ENCODE assay signal across 11 mouse cellular contexts in genomic region chr12:3350136-3350535, GRCm38 (mm10). TPM values are rescaled to one million over a fixed set of nuclear protein-coding genes. Genes with fewer than 3 reads are reported as not detected.
DNase-seq lines count a peak whose midpoint lies in the region; ATAC-seq and TF ChIP-seq lines count a peak whose summit lies in the region.
"Had no signal": no experiment of that assay in that cellular context is flagged by ENCODE, and none has a peak within 500 bp of the region (broad histone marks: within the 10 kb centered on the region; RNA-seq: fewer than 3 reads in every experiment).

No protein-coding gene starts in this region.

- TF ChIP-seq POLR2A in embryonic fibroblast, embryonic 13.5 days (IDR thresholded peaks at IDR 0.05; ENCODE audit: low read depth, low read length): no peak

- no peak for TF ChIP-seq CTCF in embryonic fibroblast, embryonic 13.5 days (IDR thresholded peaks at IDR 0.05; ENCODE audit: borderline replicate concordance, insufficient read depth, low read length)

- peak; percentile 19 for DNase-seq in ovary, postnatal 36 days (ENCODE audit: low spot score)
- DNase-seq in ovary, adult 18-20 months (ENCODE audit: low spot score): no peak
- DNase-seq in kidney, adult 9 months: peak; percentile 65
- no peak for DNase-seq in layer of hippocampus, adult 11-12 months (ENCODE audit: low spot score)
- DNase-seq in spleen, adult 12 weeks (ENCODE audit: low spot score): no peak
- DNase-seq: cerebellum, postnatal 14 days had no signal

- ATAC-seq in inflammation-experienced regulatory T-cells, adult 6 months: no peak

- H3K27ac ChIP-seq in embryonic fibroblast, embryonic 13.5 days (ENCODE audit: insufficient read depth, low read length): peak overlapping the region; percentile 53; the same call in 1 of the 2 replicates
- H3K27ac ChIP-seq: embryonic facial prominence, embryonic 15.5 days; hindbrain, embryonic 10.5 days had no signal

- peaks cover 6% of the 10 kb centered on the region for H3K4me1 ChIP-seq in embryonic fibroblast, embryonic 13.5 days (ENCODE audit: control insufficient read depth, insufficient read depth, low read length)
- H3K4me1 ChIP-seq: embryonic facial prominence, embryonic 15.5 days; hindbrain, embryonic 10.5 days had no signal

- H3K4me3 ChIP-seq in embryonic fibroblast, embryonic 13.5 days (ENCODE audit: insufficient read depth, low read length): no peak overlapping the region
- H3K4me3 ChIP-seq: embryonic facial prominence, embryonic 15.5 days; hindbrain, embryonic 10.5 days; megakaryocyte, embryonic 14.5 days had no signal

RNA-seq across cellular contexts. Expression of gene Kif3c, which starts 14.8 kb away (rescaled TPM):
- polyA plus RNA-seq in embryonic fibroblast, embryonic 13.5 days (2011; ENCODE audit: insufficient read length, low read depth, missing spikeins): 12.2 and 12.7 TPM in 2 replicates
- 1 to 10 TPM; 2.4 to 4.9 (median 3.4) TPM for polyA plus RNA-seq in inflammation-experienced regulatory T-cells, adult 6 months (2017; shearing (Covaris generic))

RNA-seq across cellular contexts. Expression of gene Rab10, which starts 40.4 kb away (rescaled TPM):
- 139 and 156 TPM in 2 replicates for polyA plus RNA-seq in embryonic fibroblast, embryonic 13.5 days (2011; ENCODE audit: insufficient read length, low read depth, missing spikeins)
- polyA plus RNA-seq in inflammation-experienced regulatory T-cells, adult 6 months (2017; shearing (Covaris generic)): 10 to 100 TPM; 50.4 to 64.1 (median 53.7) TPM

Comparison
In these comparisons a context has a peak if more than half of its experiments do, and no peak if none do; other contexts are left out.
1. DNase-seq: peak in ovary, postnatal 36 days (single experiment) and kidney, adult 9 months (single experiment); none in ovary, adult 18-20 months (single experiment), layer of hippocampus, adult 11-12 months (single experiment) and spleen, adult 12 weeks (single experiment).